Mouse (Mus musculus) heart, adult 2 months (tissue): Measurements from ENCODE around the gene Pparg.

ENCODE experiments used
- CTCF ChIP-seq: fragments of 200-600 bp; IDR thresholded peaks from 2 replicates; pipeline ENCODE4 v1.8.1; 2022; ENCODE audit warnings: antibody characterized with exemption, mild to moderate bottlenecking, moderate library complexity
- POLR2A ChIP-seq: fragments of 200-500 bp; IDR thresholded peaks from 2 replicates; pipeline ENCODE4 v1.6.1; 2011; ENCODE audit warnings: mild to moderate bottlenecking, low read depth, low read length, control low read depth; ENCODE audit not compliant: insufficient read depth

DNA sequence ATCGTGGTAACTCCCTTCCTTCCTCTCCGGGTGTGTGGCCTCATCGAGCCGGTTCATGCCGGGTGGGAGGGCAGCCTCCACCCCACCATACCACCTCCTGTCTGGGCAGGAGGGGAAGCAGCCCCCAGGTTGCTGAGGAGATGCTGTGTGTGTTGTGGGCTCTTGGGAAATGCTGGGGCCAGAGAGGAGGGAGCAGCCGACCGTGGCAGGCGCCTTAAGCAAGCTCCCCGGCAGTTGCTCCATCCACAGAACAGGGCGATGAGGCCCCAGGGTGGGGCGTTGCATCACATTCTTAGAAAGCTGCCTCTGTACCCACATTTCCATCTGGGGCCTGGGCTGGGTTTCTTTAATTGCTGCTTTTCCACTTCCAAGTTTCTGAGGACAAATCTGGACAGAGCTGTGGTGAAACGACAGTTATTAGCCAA lies 158.5 kb downstream of the Pparg start:
- no peak for TF ChIP-seq POLR2A
- no peak for TF ChIP-seq CTCF
